ENCODE assay signal across 17 mouse cellular contexts in genomic region chr10:87286831-87287230, GRCm38 (mm10).
"Had no signal": no experiment of that assay in that cellular context is flagged by ENCODE, and none has a peak within 500 bp of the region (broad histone marks: within the 10 kb centered on the region; RNA-seq: fewer than 3 reads in every experiment).

No protein-coding gene starts in this region.

- H3K4me1 ChIP-seq: lung, embryonic 15.5 days; megakaryocyte, embryonic 14.5 days; midbrain, embryonic 12.5 days; midbrain, embryonic 15.5 days; neural tube, embryonic 12.5 days; stomach, embryonic 15.5 days had no signal

- H3K27ac ChIP-seq: lung, embryonic 15.5 days; macrophage; midbrain, embryonic 12.5 days; midbrain, embryonic 15.5 days; neural tube, embryonic 12.5 days; stomach, embryonic 15.5 days; stomach, postnatal 0 days had no signal

- H3K9me3 ChIP-seq: lung, embryonic 15.5 days; midbrain, embryonic 12.5 days; midbrain, embryonic 15.5 days; neural tube, embryonic 12.5 days; stomach, embryonic 15.5 days had no signal

- H3K27me3 ChIP-seq: lung, embryonic 15.5 days; megakaryocyte, embryonic 14.5 days; midbrain, embryonic 15.5 days; neural tube, embryonic 12.5 days; stomach, embryonic 15.5 days had no signal

- H3K4me2 ChIP-seq: lung, embryonic 15.5 days; midbrain, embryonic 12.5 days; midbrain, embryonic 15.5 days; neural tube, embryonic 12.5 days; stomach, embryonic 15.5 days had no signal

- H3K9ac ChIP-seq: liver, postnatal 0 days; lung, embryonic 15.5 days; midbrain, embryonic 12.5 days; midbrain, embryonic 15.5 days; neural tube, embryonic 12.5 days; stomach, embryonic 15.5 days had no signal

- H3K4me3 ChIP-seq: lung, embryonic 15.5 days; megakaryocyte, embryonic 14.5 days; midbrain, embryonic 12.5 days; midbrain, embryonic 15.5 days; neural tube, embryonic 12.5 days; stomach, embryonic 15.5 days had no signal

- DNase-seq: liver, postnatal 0 days; lung, adult 2 months; lung, postnatal 14 days; lung, postnatal 36 days; right cerebral cortex, postnatal 14 days; thymus, adult 18-20 months; thymus, postnatal 14 days; thymus, postnatal 36 days had no signal

- H3K36me3 ChIP-seq: lung, embryonic 15.5 days; midbrain, embryonic 12.5 days; midbrain, embryonic 15.5 days; neural tube, embryonic 12.5 days; stomach, embryonic 15.5 days had no signal

- ATAC-seq: liver, postnatal 0 days; lung, postnatal 0 days; midbrain, embryonic 15.5 days had no signal
